Mouse (Mus musculus) forebrain, embryonic 11.5 days (tissue): ENCODE measurements around the gene Pde4d. TPM values are rescaled to one million over a fixed set of nuclear protein-coding genes. Genes with fewer than 3 reads are reported as not detected.

Experiments used
- ATAC-seq: fragments of 200-750 bp; cut with Nextera tagmentation; replicated peaks from 2 replicates; pipeline ENCODE4 v1.8.0; 2017; ENCODE audit warnings: moderate TSS enrichment; ENCODE audit not compliant: low FRiP score
- DNase-seq: peaks from one replicate; pipeline ENCODE4 v3.0.0-alpha.2; 2017; ENCODE audit warnings: low spot score
- H3K27ac ChIP-seq: fragments of 300-500 bp; sonication (generic); 2 replicates; pipeline ENCODE4 v1.5.1; 2014; ENCODE audit warnings: low read depth, low read length
- H3K27me3 ChIP-seq: fragments of 300-500 bp; sonication (generic); 2 replicates; pipeline ENCODE4 v1.6.1; 2014; ENCODE audit warnings: mild to moderate bottlenecking, low read length, mixed read lengths; ENCODE audit not compliant: control insufficient read depth, insufficient read depth
- H3K36me3 ChIP-seq: fragments of 300-500 bp; sonication (generic); 2 replicates; pipeline ENCODE4 v1.6.1; 2014; ENCODE audit warnings: mild to moderate bottlenecking, low read length, moderate library complexity, mixed read lengths; ENCODE audit not compliant: control insufficient read depth, insufficient read depth
- H3K4me1 ChIP-seq: fragments of 300-500 bp; sonication (generic); replicated peaks from 2 replicates; pipeline ENCODE4 v1.6.1; 2014; ENCODE audit warnings: low read length, mixed read lengths; ENCODE audit not compliant: control insufficient read depth, insufficient read depth
- H3K4me2 ChIP-seq: fragments of 300-500 bp; sonication (generic); 2 replicates; pipeline ENCODE4 v1.6.1; 2014; ENCODE audit warnings: low read depth, mild to moderate bottlenecking, low read length, moderate library complexity, mixed read lengths; ENCODE audit not compliant: severe bottlenecking
- H3K4me3 ChIP-seq: fragments of 300-500 bp; sonication (generic); 2 replicates; pipeline ENCODE4 v1.5.1; 2014; ENCODE audit warnings: low read depth, low read length
- H3K9ac ChIP-seq: fragments of 300-500 bp; sonication (generic); 2 replicates; pipeline ENCODE4 v1.6.1; 2014; ENCODE audit warnings: low read length
- H3K9me3 ChIP-seq: fragments of 300-500 bp; sonication (generic); 2 replicates; pipeline ENCODE4 v1.6.1; 2016; ENCODE audit warnings: low read length, mixed read lengths; ENCODE audit not compliant: control insufficient read depth
- WGBS: fragments of 180-500 bp; shearing (Covaris S2); extraction: QIAGEN DNeasy Blood & Tissue Kit; methylation state at CpG from one replicate; pipeline ENCODE4 v1.1.7; 2014; 5-methylcytosine and 5-hydroxymethylcytosine counted together
- polyA plus RNA-seq: library from polyadenylated mRNA; unstranded; fragments of >200 nt; fragmentation: Nextera tagmentation; extraction: Ambion mirVana; gene quantifications from 2 replicates; pipeline ENCODE4 v1.2.1, GENCODE M21; 2014

Pde4d gene
- polyA plus RNA-seq, 1 experiment from 2014 or later: 11.9 TPM

DNA sequence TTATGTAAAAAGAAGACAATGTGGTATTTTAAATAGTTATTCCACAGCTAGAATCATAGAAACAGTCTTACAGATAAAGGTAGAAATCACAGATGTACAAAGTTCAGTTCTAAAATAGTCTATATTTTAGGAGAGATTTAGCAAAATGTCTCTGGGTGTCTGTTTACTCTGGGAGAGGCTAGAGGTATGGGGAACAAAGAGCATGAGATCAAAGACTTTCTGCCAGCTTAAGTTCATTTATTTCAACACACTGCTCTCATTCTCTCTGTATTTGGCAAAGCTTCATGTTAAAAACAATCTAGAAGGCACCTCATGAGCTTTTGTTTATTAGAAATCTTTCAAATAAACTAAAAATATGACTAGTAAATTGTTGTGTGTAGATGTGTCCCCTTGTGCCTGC, 1024.6 kb downstream of the Pde4d start:
- ATAC-seq: no peak

GRCm38 (mm10) chr13:109481446-109481845, 1031.7 kb downstream of the Pde4d start:
- H3K36me3 ChIP-seq: no peaks in the 10 kb centered on the region
- no peak overlapping the region for H3K4me2 ChIP-seq
- no peaks in the 10 kb centered on the region for H3K27me3 ChIP-seq
- 84% methylated on average over 7 of the region's 7 CpGs for WGBS
- DNase-seq (no peak), ATAC-seq (no peak)
- H3K27ac ChIP-seq: no peak overlapping the region
- no peaks in the 10 kb centered on the region for H3K4me1 ChIP-seq
- H3K9ac ChIP-seq: no peak overlapping the region
- H3K4me3 ChIP-seq: no peak overlapping the region
- H3K9me3 ChIP-seq: no peaks in the 10 kb centered on the region

More for the DNA sequence above, 1024.6 kb downstream of the Pde4d start:
- no peaks in the 10 kb centered on the region for H3K27me3 ChIP-seq
- no peak overlapping the region for H3K9ac ChIP-seq
- H3K4me1 ChIP-seq: no peaks in the 10 kb centered on the region
- no peak overlapping the region for H3K4me2 ChIP-seq
- H3K36me3 ChIP-seq: no peaks in the 10 kb centered on the region
- no peaks in the 10 kb centered on the region for H3K9me3 ChIP-seq
- H3K4me3 ChIP-seq: no peak overlapping the region
- no peak overlapping the region for H3K27ac ChIP-seq
- DNase-seq: no peak

GRCm38 (mm10) chr13:109486166-109486565, 1036.4 kb downstream of the Pde4d start:
- Histone ChIP-seq H3K9me3 (no peaks in the 10 kb centered on the region), H3K27me3 (no peaks in the 10 kb centered on the region), H3K36me3 (no peaks in the 10 kb centered on the region), H3K4me2 (no peak overlapping the region), H3K4me1 (no peaks in the 10 kb centered on the region), H3K27ac (no peak overlapping the region), H3K4me3 (no peak overlapping the region), H3K9ac (no peak overlapping the region)
- WGBS: 59% methylated on average over 6 of the region's 6 CpGs
- no peak for DNase-seq
- ATAC-seq: no peak

GRCm38 (mm10) chr13:109487378-109487777, 1037.6 kb downstream of the Pde4d start:
- H3K4me1 ChIP-seq: no peaks in the 10 kb centered on the region
- no peaks in the 10 kb centered on the region for H3K9me3 ChIP-seq
- H3K4me3 ChIP-seq: no peak overlapping the region
- DNase-seq (no peak), ATAC-seq (no peak)
- H3K4me2 ChIP-seq: no peak overlapping the region
- H3K9ac ChIP-seq: no peak overlapping the region
- no peak overlapping the region for H3K27ac ChIP-seq
- WGBS: 66% methylated on average over 2 of the region's 2 CpGs
- no peaks in the 10 kb centered on the region for H3K27me3 ChIP-seq
- no peaks in the 10 kb centered on the region for H3K36me3 ChIP-seq

GRCm38 (mm10) chr13:109490853-109491252, 1041.1 kb downstream of the Pde4d start:
- WGBS: 65% methylated on average over 2 of the region's 2 CpGs
- H3K27me3 ChIP-seq: no peaks in the 10 kb centered on the region
- H3K4me3 ChIP-seq: no peak overlapping the region
- no peak overlapping the region for H3K27ac ChIP-seq
- H3K36me3 ChIP-seq: no peaks in the 10 kb centered on the region
- H3K9ac ChIP-seq: no peak overlapping the region
- ATAC-seq (no peak), DNase-seq (no peak)
- H3K4me1 ChIP-seq: no peaks in the 10 kb centered on the region
- no peak overlapping the region for H3K4me2 ChIP-seq
- H3K9me3 ChIP-seq: no peaks in the 10 kb centered on the region

- ATAC-seq (no peak), DNase-seq (no peak)
- no peak overlapping the region for H3K4me2 ChIP-seq
- no peak overlapping the region for H3K27ac ChIP-seq
- WGBS: 50% methylated on average over 4 of the region's 4 CpGs
- no peaks in the 10 kb centered on the region for H3K9me3 ChIP-seq
- no peaks in the 10 kb centered on the region for H3K27me3 ChIP-seq
- H3K4me1 ChIP-seq: no peaks in the 10 kb centered on the region
- H3K4me3 ChIP-seq: no peak overlapping the region
- no peaks in the 10 kb centered on the region for H3K36me3 ChIP-seq
- no peak overlapping the region for H3K9ac ChIP-seq
Measured at GRCm38 (mm10) chr13:109491829-109492228, 1042.1 kb downstream of the Pde4d start.

- Histone ChIP-seq H3K9ac (no peak overlapping the region), H3K4me3 (no peak overlapping the region), H3K36me3 (no peaks in the 10 kb centered on the region), H3K27ac (no peak overlapping the region), H3K4me1 (no peaks in the 10 kb centered on the region), H3K4me2 (no peak overlapping the region), H3K27me3 (no peaks in the 10 kb centered on the region), H3K9me3 (no peaks in the 10 kb centered on the region)
- 91% methylated on average over 9 of the region's 9 CpGs for WGBS
- no peak for ATAC-seq
- no peak for DNase-seq
Measured at GRCm38 (mm10) chr13:109500336-109500735, 1050.6 kb downstream of the Pde4d start.

DNA sequence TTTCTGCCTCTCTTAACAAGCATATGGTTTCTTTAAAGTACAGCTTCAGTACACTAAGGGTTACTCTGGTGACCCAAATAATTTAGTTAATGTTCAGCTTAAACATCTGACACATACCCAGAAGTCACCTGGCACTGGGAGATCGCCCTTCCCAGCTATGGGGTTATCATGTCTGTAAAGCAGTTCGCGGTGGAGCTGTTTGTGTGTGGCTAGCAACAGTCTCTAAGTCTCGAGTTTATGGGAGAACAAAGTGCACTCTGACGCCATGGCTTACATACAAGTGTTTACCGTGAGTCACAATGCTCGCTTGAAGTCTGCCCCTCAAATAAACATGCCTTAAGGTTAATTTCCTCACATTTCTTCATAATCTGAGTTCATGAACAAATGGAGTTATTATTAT, 1053.0 kb downstream of the Pde4d start:
- no peak for DNase-seq
- Histone ChIP-seq H3K27ac (no peak overlapping the region), H3K4me3 (no peak overlapping the region), H3K9ac (no peak overlapping the region), H3K27me3 (no peaks in the 10 kb centered on the region), H3K4me1 (no peaks in the 10 kb centered on the region), H3K36me3 (no peaks in the 10 kb centered on the region), H3K9me3 (no peaks in the 10 kb centered on the region), H3K4me2 (no peak overlapping the region)
- 86% methylated on average over 7 of the region's 7 CpGs for WGBS
- ATAC-seq: no peak

GRCm38 (mm10) chr13:109506754-109507153, 1057.0 kb downstream of the Pde4d start:
- no peaks in the 10 kb centered on the region for H3K36me3 ChIP-seq
- no peak overlapping the region for H3K27ac ChIP-seq
- ATAC-seq (no peak), DNase-seq (no peak)
- H3K9ac ChIP-seq: no peak overlapping the region
- H3K9me3 ChIP-seq: no peaks in the 10 kb centered on the region
- no peak overlapping the region for H3K4me2 ChIP-seq
- H3K4me3 ChIP-seq: no peak overlapping the region
- 91% methylated on average over 7 of the region's 7 CpGs for WGBS
- no peaks in the 10 kb centered on the region for H3K27me3 ChIP-seq
- no peaks in the 10 kb centered on the region for H3K4me1 ChIP-seq
